Mouse (Mus musculus) megakaryocyte progenitor cell, adult 5-6 weeks (primary cell): Measurements from ENCODE around the gene Kcna2. TPM values are rescaled to one million over a fixed set of nuclear protein-coding genes. Genes with fewer than 3 reads are reported as not detected.

Source experiments
- ATAC-seq: replicated peaks from 2 replicates; pipeline ENCODE4 v1.8.0; 2016; ENCODE audit warnings: mild to moderate bottlenecking, moderate TSS enrichment, inconsistent platforms; ENCODE audit not compliant: poor library complexity
- total RNA-seq, 2 experiments: library from RNA; stranded (forward) in 1 of 2; stranded (reverse) in 1 of 2; fragments of 157-497, 149-512 nt in 1 of 2; fragments of 200-1000 nt in 1 of 2; gene quantifications; 2 replicates each; pipeline versions ENCODE4 v1.2.3 to v1.2.4; 2015 to 2017

Gene Kcna2
- not detected in 2 replicates for total RNA-seq (2015)
- not detected in 2 replicates for total RNA-seq (2017)

- ATAC-seq: no peak
Measured at GRCm38 (mm10) chr3:107100811-107101455, at the start of gene Kcna2. Gene Kcna2, plus strand, starts transcription at chr3:107101146.

GRCm38 (mm10) chr3:107061468-107061867 lies 39.5 kb upstream of the Kcna2 start:
- ATAC-seq: no peak

DNA sequence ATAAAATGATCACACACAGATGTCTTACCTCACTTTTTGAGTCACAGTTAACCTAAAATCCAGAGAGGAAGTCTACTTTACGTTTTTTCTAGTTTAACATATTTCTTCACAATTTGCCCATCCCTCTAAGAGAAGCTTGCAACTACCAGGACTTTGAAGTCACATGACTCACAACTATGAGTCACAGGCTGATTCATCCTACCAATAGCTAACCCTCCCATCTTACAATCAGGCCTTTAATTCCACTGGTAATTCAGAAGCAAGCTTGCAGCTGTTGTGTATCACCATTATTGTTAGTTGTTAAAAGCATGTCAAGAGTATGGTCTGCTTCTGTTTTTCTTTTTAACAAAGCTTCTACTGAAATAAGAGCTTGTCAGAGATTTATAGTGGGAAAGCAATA lies 38.2 kb upstream of the Kcna2 start:
- peak; percentile 82 for ATAC-seq

GRCm38 (mm10) chr3:107065510-107066095 lies 35.3 kb upstream of the Kcna2 start:
- no peak for ATAC-seq

- ATAC-seq: no peak
Measured at GRCm38 (mm10) chr3:107066165-107066850, 34.6 kb upstream of the Kcna2 start.

GRCm38 (mm10) chr3:107067245-107067644 lies 33.7 kb upstream of the Kcna2 start:
- ATAC-seq: 0 out of 2 replicates have a peak, but pooled peaks have one; percentile 50

GRCm38 (mm10) chr3:107073863-107074262 lies 27.1 kb upstream of the Kcna2 start:
- ATAC-seq: 0 out of 2 replicates have a peak, but pooled peaks have one; percentile 50

DNA sequence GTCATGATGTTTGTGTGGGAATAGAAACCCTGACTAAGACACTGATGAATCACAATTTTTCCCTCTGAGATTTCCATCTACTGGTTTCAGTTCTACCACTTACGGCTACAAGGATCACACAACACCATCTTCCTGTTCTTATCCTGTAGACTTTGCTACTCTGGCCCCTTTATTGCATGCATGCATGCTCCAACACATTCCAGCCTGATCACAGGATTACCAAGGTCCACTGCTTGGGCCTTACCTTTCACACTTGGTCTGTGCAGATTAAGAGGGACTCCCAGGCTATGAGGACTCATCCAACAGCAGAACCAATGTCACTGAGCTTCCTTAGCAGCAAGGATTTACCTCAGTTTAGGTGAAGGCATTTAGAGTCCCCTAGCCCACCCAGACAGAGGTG lies 25.2 kb upstream of the Kcna2 start:
- ATAC-seq: no peak

- ATAC-seq: no peak
Measured at GRCm38 (mm10) chr3:107076658-107077057, 24.3 kb upstream of the Kcna2 start.

- ATAC-seq: no peak
Measured at GRCm38 (mm10) chr3:107077101-107077500, 23.8 kb upstream of the Kcna2 start.

- ATAC-seq: peak; percentile 41
Measured at GRCm38 (mm10) chr3:107080803-107081202, 20.1 kb upstream of the Kcna2 start.

DNA sequence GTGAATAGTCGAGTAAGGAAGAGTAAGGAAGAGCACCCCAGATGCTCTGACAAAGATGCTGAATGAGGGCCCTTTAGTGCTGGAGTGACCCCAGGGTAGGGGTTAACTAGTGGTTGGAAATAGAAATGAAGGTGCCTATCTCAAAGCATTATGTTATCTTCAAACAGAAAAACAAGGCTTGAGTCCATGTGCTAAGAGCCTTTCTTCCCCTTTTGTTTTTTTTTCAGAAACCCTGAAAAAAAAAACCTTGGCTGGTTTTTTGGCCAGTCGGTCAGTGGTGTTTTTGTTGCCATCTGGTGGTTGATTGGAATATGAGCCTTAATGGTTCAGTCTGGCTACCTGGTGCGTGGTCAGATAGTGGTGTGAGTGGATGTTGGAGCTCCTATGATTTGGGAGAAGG lies 19.7 kb upstream of the Kcna2 start:
- peak; percentile 69 for ATAC-seq

DNA sequence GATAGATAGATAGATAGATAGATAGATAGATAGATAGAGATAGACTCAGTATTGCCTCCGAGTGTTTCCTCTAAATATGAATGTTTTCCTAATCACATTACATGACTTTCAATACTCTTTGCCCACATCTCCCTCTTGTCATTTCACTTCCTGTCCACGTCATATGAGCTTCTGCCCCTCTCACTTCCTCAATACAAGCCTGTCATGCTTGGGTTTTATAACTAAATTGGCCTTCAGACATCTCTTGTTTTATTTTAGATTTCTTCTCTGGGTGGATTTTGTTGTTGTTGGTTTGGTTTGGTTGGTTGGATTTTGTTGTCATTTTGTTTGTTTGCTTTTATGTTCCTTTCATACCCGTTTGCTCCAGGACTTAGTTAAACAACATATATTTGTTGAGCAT lies 16.4 kb upstream of the Kcna2 start:
- ATAC-seq: peak; percentile 59

DNA sequence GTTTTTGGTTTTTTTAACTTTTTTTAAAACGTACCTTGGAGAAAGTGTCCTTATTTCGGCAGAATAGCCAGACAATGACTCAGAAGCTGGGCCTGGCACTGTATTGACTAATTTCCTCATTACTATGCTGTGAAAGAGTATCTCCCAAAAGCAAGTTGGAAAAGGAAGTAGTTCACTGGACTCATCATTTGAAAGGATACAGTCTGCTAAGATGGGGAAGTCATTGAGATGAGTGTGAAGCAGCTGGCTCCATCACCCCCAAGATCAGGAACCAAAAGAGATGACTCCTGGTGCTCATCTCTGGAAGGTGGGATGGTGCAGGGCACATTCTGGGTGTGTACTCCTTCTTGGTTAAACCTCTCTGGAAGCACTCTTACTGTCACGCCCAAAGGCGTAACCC lies 13.5 kb upstream of the Kcna2 start:
- peak; percentile 59 for ATAC-seq

DNA sequence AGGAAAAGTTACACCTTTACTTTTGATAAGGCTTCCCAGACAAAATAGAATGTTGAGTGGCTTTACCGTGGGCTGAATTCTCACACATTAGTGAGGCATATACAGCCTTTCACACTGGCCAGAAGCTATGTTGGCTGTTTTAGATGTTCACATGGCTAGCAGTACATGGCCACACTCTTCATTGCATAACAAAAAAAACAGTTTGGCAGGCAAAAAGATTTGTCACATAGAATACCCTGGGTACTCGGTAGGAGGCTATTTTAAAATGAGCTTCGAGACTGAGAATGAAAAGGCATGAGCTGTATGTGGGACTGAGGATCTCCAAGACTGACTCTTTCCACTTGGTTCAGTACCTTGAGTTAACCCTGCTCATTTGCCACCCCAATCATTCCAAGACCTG lies 12.1 kb upstream of the Kcna2 start:
- ATAC-seq: no peak

DNA sequence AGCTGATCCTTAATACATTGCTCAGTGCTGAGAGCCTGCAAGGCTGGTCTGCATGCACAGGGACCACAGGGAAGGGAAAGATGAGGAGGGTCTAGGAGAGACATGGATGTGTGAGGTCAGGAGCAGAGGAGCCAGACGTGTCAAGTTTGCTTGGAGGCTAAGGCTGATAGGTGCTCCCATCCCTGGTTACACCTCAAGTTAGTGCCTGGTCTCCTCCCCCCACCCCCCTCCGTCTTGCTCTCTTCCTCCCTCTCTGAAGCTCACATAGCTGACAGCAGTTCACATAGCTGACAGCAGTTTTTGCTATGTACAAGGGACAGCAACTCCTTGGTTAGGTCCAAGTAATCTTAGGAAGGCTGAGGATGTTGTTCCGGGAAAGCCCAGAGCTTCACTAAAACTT lies 11.5 kb upstream of the Kcna2 start:
- no peak for ATAC-seq

GRCm38 (mm10) chr3:107090001-107090400 lies 10.9 kb upstream of the Kcna2 start:
- no peak for ATAC-seq

- ATAC-seq: no peak
Measured at GRCm38 (mm10) chr3:107090403-107091150, 10.4 kb upstream of the Kcna2 start.

DNA sequence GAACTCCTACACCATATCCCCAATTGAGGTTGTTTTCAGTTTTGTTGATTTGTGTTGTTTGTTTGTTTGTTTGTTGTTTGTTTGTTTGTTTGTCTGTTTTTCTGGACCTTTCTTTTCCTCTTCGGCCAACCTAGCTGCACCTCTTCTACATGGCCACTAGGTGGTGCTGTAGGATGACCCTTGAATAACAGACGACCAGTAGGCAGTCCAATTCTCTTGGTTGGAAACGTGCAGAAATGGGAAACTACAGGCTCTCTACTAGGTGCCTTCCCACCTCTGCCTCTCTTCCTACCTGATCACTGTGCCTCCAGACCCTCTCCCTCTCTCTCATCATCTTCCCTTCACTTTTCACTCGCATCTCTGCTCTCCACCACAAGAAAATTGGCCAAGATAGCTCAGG lies 6.9 kb upstream of the Kcna2 start:
- ATAC-seq: peak; percentile 78

GRCm38 (mm10) chr3:107096269-107096731 lies 4.6 kb upstream of the Kcna2 start:
- ATAC-seq: no peak

GRCm38 (mm10) chr3:107099866-107100265 lies 1.1 kb upstream of the Kcna2 start:
- ATAC-seq: no peak
